Mouse (Mus musculus): ENCODE results near the gene Oosp1.

DNA sequence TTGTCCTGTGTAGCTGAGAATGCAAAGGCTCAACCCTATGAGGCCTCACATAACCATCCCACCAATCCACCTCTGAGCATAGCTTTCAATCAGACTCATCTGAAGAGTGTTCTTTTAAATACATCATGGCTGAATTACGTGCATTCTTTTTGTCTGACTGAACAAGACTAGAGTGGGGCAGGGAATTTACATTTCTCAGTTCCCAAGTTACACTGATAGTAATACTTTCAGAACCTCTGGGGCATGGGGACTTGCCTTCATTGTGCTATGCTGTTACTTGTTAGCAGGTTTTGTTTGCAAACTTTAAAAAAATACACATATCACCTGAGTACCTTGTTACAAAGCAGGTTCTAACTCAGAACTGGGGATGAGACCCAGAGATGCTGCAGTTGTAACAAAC, 504 bp upstream of the Oosp1 start:
- TF ChIP-seq POLR2A (IDR thresholded peaks at IDR 0.05; ENCODE audit: control insufficient read depth, extremely low read depth, insufficient read depth, low read length, poor library complexity) = no peak
- TF ChIP-seq CTCF (IDR thresholded peaks at IDR 0.05; ENCODE audit: borderline replicate concordance, control insufficient read depth, extremely low read depth, insufficient read depth, low read length, poor library complexity) = no peak

Measured in thymus, adult 2 months (tissue).